Mouse (Mus musculus): Measurements from ENCODE around the gene Sertad1. TPM values are rescaled to one million over a fixed set of nuclear protein-coding genes. Genes with fewer than 3 reads are reported as not detected.

The Sertad1 gene
- polyA plus RNA-seq, 1 experiment from 2014 or later, result 34.8 TPM

GRCm38 (mm10) chr7:27459640-27460039 lies 27.1 kb upstream of the Sertad1 start:
- Histone ChIP-seq H3K4me2 (ENCODE audit: low read length) (no peak overlapping the region), H3K4me3 (ENCODE audit: control insufficient read depth in 1 of 2, insufficient read depth in 1 of 2, low read depth in 1 of 2, low read length in 2 of 2) (no peak overlapping the region), H3K9ac (ENCODE audit: low read length) (no peak overlapping the region), H3K27ac (replicated peaks in 1 of 2; ENCODE audit: control insufficient read depth in 1 of 2, insufficient read depth in 1 of 2, low read depth in 2 of 2, low read length in 2 of 2) (no peak overlapping the region), H3K36me3 (ENCODE audit: control insufficient read depth, insufficient read depth, low read length) (0 out of 2 replicates have a peak, but pooled peaks cover 4% of the 10 kb centered on the region), H3K27me3 (ENCODE audit: control insufficient read depth, insufficient read depth, low read length) (no peaks in the 10 kb centered on the region), H3K9me3 (ENCODE audit: control insufficient read depth, low read length) (no peaks in the 10 kb centered on the region), H3K4me1 (ENCODE audit: control insufficient read depth in 2 of 2, insufficient read depth in 2 of 2, low read length in 2 of 2) (no peaks in the 10 kb centered on the region)
- WGBS, result 54% methylated on average over 5 of the region's 5 CpGs
- no peak for ATAC-seq (ENCODE audit: insufficient number of reproducible peaks, insufficient read depth, low FRiP score, low read depth)

- H3K4me2 ChIP-seq (ENCODE audit: low read length), result no peak overlapping the region
- no peak overlapping the region for H3K27ac ChIP-seq (replicated peaks in 1 of 2; ENCODE audit: control insufficient read depth in 1 of 2, insufficient read depth in 1 of 2, low read depth in 2 of 2, low read length in 2 of 2)
- H3K9me3 ChIP-seq (ENCODE audit: control insufficient read depth, low read length), result no peaks in the 10 kb centered on the region
- H3K4me1 ChIP-seq (ENCODE audit: control insufficient read depth in 2 of 2, insufficient read depth in 2 of 2, low read length in 2 of 2), result no peaks in the 10 kb centered on the region
- 0 out of 2 replicates have a peak, but pooled peaks cover 4% of the 10 kb centered on the region for H3K36me3 ChIP-seq (ENCODE audit: control insufficient read depth, insufficient read depth, low read length)
- H3K9ac ChIP-seq (ENCODE audit: low read length), result no peak overlapping the region
- H3K4me3 ChIP-seq (ENCODE audit: control insufficient read depth in 1 of 2, insufficient read depth in 1 of 2, low read depth in 1 of 2, low read length in 2 of 2), result no peak overlapping the region
- no peaks in the 10 kb centered on the region for H3K27me3 ChIP-seq (ENCODE audit: control insufficient read depth, insufficient read depth, low read length)
- WGBS, result 75% methylated on average over 6 of the region's 6 CpGs
- ATAC-seq (ENCODE audit: insufficient number of reproducible peaks, insufficient read depth, low FRiP score, low read depth), result no peak
These were observed 26.2 kb upstream of the Sertad1 start for GRCm38 (mm10) chr7:27460477-27460876.

- Histone ChIP-seq H3K4me3 (ENCODE audit: control insufficient read depth in 1 of 2, insufficient read depth in 1 of 2, low read depth in 1 of 2, low read length in 2 of 2) (no peak overlapping the region), H3K27ac (replicated peaks in 1 of 2; ENCODE audit: control insufficient read depth in 1 of 2, insufficient read depth in 1 of 2, low read depth in 2 of 2, low read length in 2 of 2) (no peak overlapping the region), H3K27me3 (ENCODE audit: control insufficient read depth, insufficient read depth, low read length) (no peaks in the 10 kb centered on the region), H3K9ac (ENCODE audit: low read length) (no peak overlapping the region), H3K4me2 (ENCODE audit: low read length) (no peak overlapping the region), H3K36me3 (ENCODE audit: control insufficient read depth, insufficient read depth, low read length) (0 out of 2 replicates have a peak, but pooled peaks cover under 1% of the 10 kb centered on the region), H3K4me1 (ENCODE audit: control insufficient read depth in 2 of 2, insufficient read depth in 2 of 2, low read length in 2 of 2) (0 out of 4 replicates have a peak, but pooled peaks cover 0 to 6% of the 10 kb centered on the region in 2 experiments), H3K9me3 (ENCODE audit: control insufficient read depth, low read length) (no peaks in the 10 kb centered on the region)
- 22% methylated on average over 4 of the region's 4 CpGs for WGBS
- ATAC-seq (ENCODE audit: insufficient number of reproducible peaks, insufficient read depth, low FRiP score, low read depth), result no peak
These were observed 19.1 kb upstream of the Sertad1 start for GRCm38 (mm10) chr7:27467648-27468047.

- 87% methylated on average over 11 of the region's 11 CpGs for WGBS
These were observed 15.2 kb upstream of the Sertad1 start for GRCm38 (mm10) chr7:27471390-27472120.

GRCm38 (mm10) chr7:27472596-27472995 lies 14.1 kb upstream of the Sertad1 start:
- no peak for ATAC-seq (ENCODE audit: insufficient number of reproducible peaks, insufficient read depth, low FRiP score, low read depth)
- Histone ChIP-seq H3K9ac (ENCODE audit: low read length) (peak overlapping the region; percentile 79), H3K4me2 (ENCODE audit: low read length) (peak overlapping the region; percentile 76), H3K4me3 (ENCODE audit: control insufficient read depth in 1 of 2, insufficient read depth in 1 of 2, low read depth in 1 of 2, low read length in 2 of 2) (peak overlapping the region in 1 of 2 experiments; percentile 77; a peak in 2 of 4 replicates), H3K9me3 (ENCODE audit: control insufficient read depth, low read length) (no peaks in the 10 kb centered on the region), H3K27ac (replicated peaks in 1 of 2; ENCODE audit: control insufficient read depth in 1 of 2, insufficient read depth in 1 of 2, low read depth in 2 of 2, low read length in 2 of 2) (peak overlapping the region; percentile 48 to 93), H3K27me3 (ENCODE audit: control insufficient read depth, insufficient read depth, low read length) (no peaks in the 10 kb centered on the region), H3K4me1 (ENCODE audit: control insufficient read depth in 2 of 2, insufficient read depth in 2 of 2, low read length in 2 of 2) (peaks cover 4 to 15% of the 10 kb centered on the region in 2 experiments; a peak in 3 of 4 replicates), H3K36me3 (ENCODE audit: control insufficient read depth, insufficient read depth, low read length) (peaks cover 17% of the 10 kb centered on the region)
- 23% methylated on average over 7 of the region's 7 CpGs for WGBS

More at GRCm38 (mm10) chr7:27471390-27472120, 15.2 kb upstream of the Sertad1 start:
- H3K27ac ChIP-seq (replicated peaks in 1 of 2; ENCODE audit: control insufficient read depth in 1 of 2, insufficient read depth in 1 of 2, low read depth in 2 of 2, low read length in 2 of 2), result no peak overlapping the region
- no peak overlapping the region for H3K9ac ChIP-seq (ENCODE audit: low read length)
- H3K36me3 ChIP-seq (ENCODE audit: control insufficient read depth, insufficient read depth, low read length), result peaks cover 7% of the 10 kb centered on the region
- no peak for ATAC-seq (ENCODE audit: insufficient number of reproducible peaks, insufficient read depth, low FRiP score, low read depth)
- H3K27me3 ChIP-seq (ENCODE audit: control insufficient read depth, insufficient read depth, low read length), result no peaks in the 10 kb centered on the region
- no peak overlapping the region for H3K4me3 ChIP-seq (ENCODE audit: control insufficient read depth in 1 of 2, insufficient read depth in 1 of 2, low read depth in 1 of 2, low read length in 2 of 2)
- H3K9me3 ChIP-seq (ENCODE audit: control insufficient read depth, low read length), result no peaks in the 10 kb centered on the region
- peaks cover 4 to 16% of the 10 kb centered on the region in 2 experiments; a peak in 3 of 4 replicates for H3K4me1 ChIP-seq (ENCODE audit: control insufficient read depth in 2 of 2, insufficient read depth in 2 of 2, low read length in 2 of 2)
- H3K4me2 ChIP-seq (ENCODE audit: low read length), result no peak overlapping the region

- Histone ChIP-seq H3K4me2 (ENCODE audit: low read length) (peak within 1 kb of the TSS; percentile 76), H3K4me1 (ENCODE audit: control insufficient read depth in 2 of 2, insufficient read depth in 2 of 2, low read length in 2 of 2) (peaks cover 4 to 13% of the 10 kb centered on the region in 2 experiments; a peak in 3 of 4 replicates), H3K36me3 (ENCODE audit: control insufficient read depth, insufficient read depth, low read length) (peaks cover 21% of the 10 kb centered on the region), H3K27me3 (ENCODE audit: control insufficient read depth, insufficient read depth, low read length) (no peaks in the 10 kb centered on the region), H3K27ac (replicated peaks in 1 of 2; ENCODE audit: control insufficient read depth in 1 of 2, insufficient read depth in 1 of 2, low read depth in 2 of 2, low read length in 2 of 2) (peak within 1 kb of the TSS; percentile 93), H3K9ac (ENCODE audit: low read length) (peak within 1 kb of the TSS; percentile 79), H3K9me3 (ENCODE audit: control insufficient read depth, low read length) (no peaks in the 10 kb centered on the region), H3K4me3 (ENCODE audit: control insufficient read depth in 1 of 2, insufficient read depth in 1 of 2, low read depth in 1 of 2, low read length in 2 of 2) (peak within 1 kb of the TSS; percentile 72 to 77)
- under 1% methylated on average over 36 of the region's 36 CpGs for WGBS
- ATAC-seq (ENCODE audit: insufficient number of reproducible peaks, insufficient read depth, low FRiP score, low read depth), result peak; percentile 90
These were observed 13.4 kb upstream of the Sertad1 start, which contains the start of gene Sertad3 for GRCm38 (mm10) chr7:27473156-27473834. Gene Sertad3, plus strand, starts transcription at chr7:27473768.

- WGBS, result under 1% methylated on average over 34 of the region's 34 CpGs
- ATAC-seq (ENCODE audit: insufficient number of reproducible peaks, insufficient read depth, low FRiP score, low read depth), result no peak; the same call in 1 of the 2 replicates
- H3K27ac ChIP-seq (replicated peaks in 1 of 2; ENCODE audit: control insufficient read depth in 1 of 2, insufficient read depth in 1 of 2, low read depth in 2 of 2, low read length in 2 of 2), result peak overlapping the region; percentile 93
These were observed 12.7 kb upstream of the Sertad1 start for GRCm38 (mm10) chr7:27473835-27474489.

More at GRCm38 (mm10) chr7:27473835-27474489, 12.7 kb upstream of the Sertad1 start:
- Histone ChIP-seq H3K9me3 (ENCODE audit: control insufficient read depth, low read length) (no peaks in the 10 kb centered on the region), H3K27me3 (ENCODE audit: control insufficient read depth, insufficient read depth, low read length) (no peaks in the 10 kb centered on the region), H3K36me3 (ENCODE audit: control insufficient read depth, insufficient read depth, low read length) (peaks cover 21% of the 10 kb centered on the region), H3K9ac (ENCODE audit: low read length) (peak overlapping the region; percentile 79), H3K4me3 (ENCODE audit: control insufficient read depth in 1 of 2, insufficient read depth in 1 of 2, low read depth in 1 of 2, low read length in 2 of 2) (peak overlapping the region; percentile 72 to 77), H3K4me2 (ENCODE audit: low read length) (peak overlapping the region; percentile 76), H3K4me1 (ENCODE audit: control insufficient read depth in 2 of 2, insufficient read depth in 2 of 2, low read length in 2 of 2) (peaks cover 4 to 13% of the 10 kb centered on the region in 2 experiments; a peak in 3 of 4 replicates)
